Mouse (Mus musculus) lung, postnatal 0 days (tissue): ENCODE measurements around the gene Cdh13. TPM values are rescaled to one million over a fixed set of nuclear protein-coding genes. Genes with fewer than 3 reads are reported as not detected.

Source experiments
- ATAC-seq: fragments of 200-750 bp; cut with Nextera tagmentation; 2 replicates; pipeline ENCODE4 v1.8.0; 2017; ENCODE audit warnings: moderate library complexity
- DNase-seq: peaks from one replicate; pipeline ENCODE4 v3.0.0-alpha.2; 2016; ENCODE audit warnings: low spot score
- H3K27ac ChIP-seq: fragments of 300-500 bp; sonication (generic); 2 replicates; pipeline ENCODE4 v1.5.1; 2014; ENCODE audit warnings: antibody characterized with exemption, mild to moderate bottlenecking, low read length, mixed read lengths
- H3K27me3 ChIP-seq: fragments of 300-500 bp; sonication (generic); replicated peaks from 2 replicates; pipeline ENCODE4 v1.6.1; 2014; ENCODE audit warnings: low read length, mixed read lengths; ENCODE audit not compliant: insufficient read depth
- H3K36me3 ChIP-seq: fragments of 300-500 bp; sonication (generic); 2 replicates; pipeline ENCODE4 v1.6.1; 2014; ENCODE audit warnings: low read length, mixed read lengths; ENCODE audit not compliant: insufficient read depth
- H3K4me1 ChIP-seq: fragments of 300-500 bp; sonication (generic); 2 replicates; pipeline ENCODE4 v1.6.1; 2014; ENCODE audit warnings: antibody characterized with exemption, low read depth, low read length, mixed read lengths; ENCODE audit not compliant: insufficient read depth
- H3K4me2 ChIP-seq: fragments of 300-500 bp; sonication (generic); replicated peaks from 2 replicates; pipeline ENCODE4 v1.6.1; 2014; ENCODE audit warnings: low read depth, mild to moderate bottlenecking, low read length, moderate library complexity, mixed read lengths
- H3K4me3 ChIP-seq: fragments of 300-500 bp; sonication (generic); 2 replicates; pipeline ENCODE4 v1.5.1; 2014; ENCODE audit warnings: low read depth, low read length
- H3K9ac ChIP-seq: fragments of 300-500 bp; sonication (generic); replicated peaks from 2 replicates; pipeline ENCODE4 v1.6.1; 2014; ENCODE audit warnings: low read depth, mild to moderate bottlenecking
- H3K9me3 ChIP-seq: fragments of 300-500 bp; sonication (generic); 2 replicates; pipeline ENCODE4 v1.6.1; 2016; ENCODE audit warnings: low read length, mixed read lengths
- CTCF ChIP-seq: IDR thresholded peaks from 2 replicates; pipeline ENCODE4 v1.5.1; 2016; ENCODE audit warnings: antibody characterized with exemption, mild to moderate bottlenecking
- EP300 ChIP-seq: IDR thresholded peaks from 2 replicates; pipeline ENCODE4 v1.6.1; 2016; ENCODE audit warnings: antibody characterized with exemption, mild to moderate bottlenecking, control low read depth
- WGBS: fragments of 180-500 bp; shearing (Covaris S2); extraction: QIAGEN DNeasy Blood & Tissue Kit; methylation state at CpG from one replicate; pipeline ENCODE4 v1.1.7; 2014; 5-methylcytosine and 5-hydroxymethylcytosine counted together
- polyA plus RNA-seq: library from polyadenylated mRNA; unstranded; fragments of >200 nt; fragmentation: Nextera tagmentation; extraction: Ambion mirVana; gene quantifications from 2 replicates; pipeline ENCODE4 v1.2.1, GENCODE M21; 2015

Gene Cdh13
- polyA plus RNA-seq, 1 experiment from 2014 or later, result 8.6 TPM

DNA sequence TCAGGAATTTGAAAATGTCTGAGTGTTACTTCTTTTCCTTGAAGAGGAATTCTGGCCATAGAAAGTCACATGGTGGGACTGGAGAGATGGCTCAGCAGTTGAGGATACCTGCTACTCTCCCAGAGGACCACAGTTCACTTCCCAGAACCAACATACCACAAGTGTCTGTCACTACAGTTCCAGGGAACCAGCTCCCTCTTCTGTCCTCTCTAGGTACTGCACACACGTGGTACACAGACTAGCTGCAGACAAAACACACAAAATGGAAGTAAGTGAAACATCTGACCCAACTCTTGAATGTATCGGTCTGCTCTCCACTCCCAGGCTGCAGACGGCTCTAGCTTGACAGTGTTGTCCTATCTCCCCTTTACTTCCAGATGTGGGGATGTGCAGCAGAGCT lies 633.0 kb downstream of the Cdh13 start:
- Histone ChIP-seq H3K4me1 (no peaks in the 10 kb centered on the region), H3K9ac (no peak overlapping the region), H3K27me3 (no peaks in the 10 kb centered on the region), H3K4me2 (no peak overlapping the region), H3K36me3 (no peaks in the 10 kb centered on the region), H3K27ac (no peak overlapping the region), H3K9me3 (no peaks in the 10 kb centered on the region; the same call in 1 of the 2 replicates), H3K4me3 (no peak overlapping the region)
- no peak for ATAC-seq
- TF ChIP-seq EP300 (no peak), CTCF (no peak)
- DNase-seq, result no peak
- WGBS, result 89% methylated on average over 3 of the region's 3 CpGs

DNA sequence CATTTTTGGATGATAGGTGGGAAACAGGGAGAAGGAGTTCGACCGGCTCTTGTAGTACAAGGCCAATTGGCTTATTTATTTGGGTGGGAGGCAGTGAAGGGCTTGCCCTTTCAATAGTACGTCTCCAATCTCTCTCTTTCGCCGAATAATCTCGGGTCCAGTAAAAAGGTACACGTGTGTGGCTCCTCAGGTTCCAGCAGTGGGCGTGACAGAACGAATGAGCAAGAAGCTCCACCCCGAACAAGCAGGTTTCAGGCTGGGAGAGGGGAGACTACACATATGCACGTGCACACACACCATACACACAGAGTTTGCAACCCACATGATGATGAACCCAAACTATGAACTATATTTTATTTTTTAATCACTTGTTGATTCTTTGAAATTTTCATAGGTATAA lies 653.9 kb downstream of the Cdh13 start:
- WGBS, result 28% methylated on average over 11 of the region's 11 CpGs
- no peak overlapping the region for H3K4me2 ChIP-seq
- H3K27ac ChIP-seq, result no peak overlapping the region
- H3K4me1 ChIP-seq, result no peaks in the 10 kb centered on the region
- no peaks in the 10 kb centered on the region for H3K9me3 ChIP-seq
- H3K4me3 ChIP-seq, result no peak overlapping the region
- no peak overlapping the region for H3K9ac ChIP-seq
- no peak for ATAC-seq
- no peak for DNase-seq
- no peaks in the 10 kb centered on the region for H3K36me3 ChIP-seq
- TF ChIP-seq CTCF, result no peak
- no peak for TF ChIP-seq EP300
- H3K27me3 ChIP-seq, result no peaks in the 10 kb centered on the region

DNA sequence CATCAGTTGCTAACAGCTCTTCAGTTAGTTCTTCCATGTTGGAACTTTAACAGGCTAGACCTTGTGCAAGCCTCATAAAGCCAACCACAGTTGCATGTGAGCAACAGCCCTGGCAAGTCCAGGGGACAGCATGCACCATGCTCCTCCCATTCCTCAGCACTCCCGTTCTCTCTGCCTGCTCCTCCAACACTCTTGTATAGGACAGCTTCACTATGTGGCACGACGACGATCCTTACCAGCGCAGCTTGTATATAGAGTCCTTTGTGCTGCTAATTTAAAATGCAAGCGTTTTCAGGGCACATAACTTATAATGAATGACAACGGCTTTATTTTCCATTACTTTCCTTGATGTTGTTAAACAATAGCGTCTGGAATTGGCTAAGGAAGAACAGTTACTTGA lies 654.5 kb downstream of the Cdh13 start:
- no peaks in the 10 kb centered on the region for H3K9me3 ChIP-seq
- H3K36me3 ChIP-seq, result no peaks in the 10 kb centered on the region
- H3K4me3 ChIP-seq, result no peak overlapping the region
- H3K27ac ChIP-seq, result no peak overlapping the region
- 52% methylated on average over 8 of the region's 8 CpGs for WGBS
- no peaks in the 10 kb centered on the region for H3K4me1 ChIP-seq
- TF ChIP-seq EP300 (no peak), CTCF (no peak)
- no peak overlapping the region for H3K9ac ChIP-seq
- H3K27me3 ChIP-seq, result no peaks in the 10 kb centered on the region
- no peak overlapping the region for H3K4me2 ChIP-seq
- ATAC-seq, result no peak
- DNase-seq, result no peak

DNA sequence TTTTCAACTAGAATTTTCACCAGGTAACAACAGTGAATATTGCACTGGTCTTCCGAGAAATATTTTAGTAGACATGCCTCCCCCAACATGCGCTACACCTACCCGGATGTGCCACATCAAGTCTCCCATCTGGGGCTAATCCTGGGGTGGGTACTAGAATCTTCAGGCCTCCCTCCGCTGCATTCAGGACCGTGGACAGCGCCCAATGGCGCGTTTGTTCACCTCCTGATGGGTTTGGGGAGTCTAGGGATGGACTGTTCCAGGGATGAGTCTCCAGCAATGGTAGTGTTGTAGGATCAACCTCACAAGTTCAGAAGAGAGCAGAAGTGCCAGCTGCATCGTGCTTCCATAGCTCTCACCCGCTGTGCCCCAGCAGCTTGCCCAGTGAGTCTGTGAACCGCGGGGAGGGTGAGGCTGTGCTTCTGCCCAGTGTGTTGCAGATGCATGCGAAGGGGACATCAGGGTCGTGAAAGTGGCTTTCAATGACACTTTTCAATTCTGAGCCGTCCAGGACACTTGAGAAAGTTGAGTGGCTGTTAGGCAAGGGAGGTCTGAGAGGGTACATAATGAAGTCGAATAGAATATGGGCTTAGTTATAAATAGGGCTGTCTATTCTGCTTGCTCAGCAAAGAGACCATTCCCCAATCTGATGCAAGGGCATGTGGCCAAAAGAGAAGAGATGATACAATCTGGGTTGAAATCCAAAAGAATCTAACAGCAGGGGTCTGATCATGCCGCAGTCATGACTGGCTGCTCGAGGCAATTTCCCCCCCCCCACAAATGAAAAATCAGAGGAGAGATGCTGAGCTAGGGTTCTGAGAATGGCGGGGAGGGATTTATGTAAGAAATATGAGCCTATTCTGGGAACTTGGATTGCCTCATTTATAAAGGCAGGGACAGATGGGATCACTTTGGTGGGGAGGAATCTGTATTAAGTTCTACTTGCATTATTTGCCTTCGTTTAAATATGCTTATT lies 668.5 kb downstream of the Cdh13 start:
- no peak for ATAC-seq
- Histone ChIP-seq H3K9me3 (no peaks in the 10 kb centered on the region), H3K4me2 (no peak overlapping the region), H3K36me3 (no peaks in the 10 kb centered on the region), H3K4me3 (no peak overlapping the region), H3K4me1 (no peaks in the 10 kb centered on the region), H3K27me3 (no peaks in the 10 kb centered on the region), H3K9ac (no peak overlapping the region), H3K27ac (no peak overlapping the region)
- TF ChIP-seq EP300 (no peak), CTCF (no peak)
- WGBS, result 60% methylated on average over 20 of the region's 20 CpGs
- no peak for DNase-seq

DNA sequence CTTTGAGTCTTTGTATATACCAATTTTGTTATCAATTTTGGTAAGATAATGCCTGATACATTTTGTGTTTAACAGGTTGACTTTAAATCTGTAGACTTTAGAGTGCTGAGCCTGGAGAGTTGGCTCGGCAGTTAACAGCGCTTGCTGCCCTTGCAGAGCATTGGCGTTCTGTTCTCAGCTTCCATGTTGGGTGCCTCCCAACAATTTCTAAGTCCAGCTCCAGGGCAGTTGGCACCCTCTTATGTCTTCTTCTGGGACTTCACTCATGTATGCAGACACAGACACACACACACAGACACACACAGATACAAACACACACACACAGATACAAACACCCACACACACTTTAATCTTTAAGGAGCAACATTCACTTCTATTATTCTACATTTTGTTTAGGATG lies 672.6 kb downstream of the Cdh13 start:
- no peak for TF ChIP-seq CTCF
- TF ChIP-seq EP300, result no peak
- Histone ChIP-seq H3K4me2 (no peak overlapping the region), H3K4me1 (no peaks in the 10 kb centered on the region), H3K9me3 (no peaks in the 10 kb centered on the region), H3K4me3 (no peak overlapping the region), H3K36me3 (no peaks in the 10 kb centered on the region), H3K27me3 (no peaks in the 10 kb centered on the region), H3K27ac (no peak overlapping the region), H3K9ac (no peak overlapping the region)
- DNase-seq, result no peak
- 83% methylated on average over 3 of the region's 3 CpGs for WGBS
- ATAC-seq, result no peak

DNA sequence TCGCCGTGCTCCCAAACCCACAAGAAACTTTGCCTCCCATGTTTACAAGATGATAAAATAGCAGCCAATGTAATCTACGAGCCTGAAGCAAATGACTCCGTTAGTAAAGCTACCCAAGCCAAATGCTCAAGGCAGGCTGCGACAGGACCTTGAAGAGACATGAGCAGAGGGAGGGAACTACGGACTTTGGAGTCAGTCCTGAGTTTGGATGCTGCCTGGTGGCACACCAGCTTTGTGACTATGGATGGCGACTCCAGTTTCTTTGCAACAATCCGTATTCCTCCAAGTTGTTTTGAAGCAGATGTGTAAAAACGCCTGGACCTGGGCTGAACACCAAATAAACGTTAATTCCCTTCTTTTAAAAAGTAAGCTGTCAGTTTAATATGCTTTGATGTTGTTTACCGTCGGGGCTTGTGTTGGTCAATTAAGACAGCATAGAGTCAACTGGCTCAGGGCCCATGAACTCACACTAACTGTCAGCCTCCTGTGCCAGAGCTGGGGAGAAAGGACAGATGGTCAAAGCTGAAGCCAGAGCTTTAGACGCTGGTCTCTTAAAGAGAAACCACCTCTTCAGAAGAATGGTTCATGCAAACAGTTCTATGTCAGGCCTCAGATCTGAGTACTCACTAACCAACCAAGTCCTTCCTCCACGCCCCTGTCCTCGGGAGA lies 678.5 kb downstream of the Cdh13 start:
- DNase-seq, result peak; percentile 51

More for the DNA sequence above, 678.5 kb downstream of the Cdh13 start:
- 48% methylated on average over 15 of the region's 15 CpGs for WGBS
- H3K9me3 ChIP-seq, result no peaks in the 10 kb centered on the region
- peak; percentile 53 for ATAC-seq
- H3K4me2 ChIP-seq, result no peak overlapping the region
- no peaks in the 10 kb centered on the region for H3K27me3 ChIP-seq
- H3K36me3 ChIP-seq, result no peaks in the 10 kb centered on the region
- H3K4me1 ChIP-seq, result no peaks in the 10 kb centered on the region
- TF ChIP-seq EP300, result no peak
- TF ChIP-seq CTCF, result no peak
- no peak overlapping the region for H3K4me3 ChIP-seq
- no peak overlapping the region for H3K27ac ChIP-seq
- no peak overlapping the region for H3K9ac ChIP-seq
